Mouse (Mus musculus): ENCODE measurements at regions not wholly inside any gene's neighbourhood (a gene's known extent, or its start where the extent isn't known, plus 50 kb on each side); places are given as distances from the start of the nearest gene placed in this dataset.
A peak's percentile ranks its signal among the peaks of the same experiment; 100 is the strongest.

GRCm38 (mm10) chr1:90470996-90471395, 131.8 kb upstream of the Cops8 start:
- DNase-seq = no peak

- no peak for DNase-seq
Observed at GRCm38 (mm10) chr1:90471806-90472205, 131.0 kb upstream of the Cops8 start.

GRCm38 (mm10) chr1:90475060-90475813, 127.5 kb upstream of the Cops8 start:
- no peak for DNase-seq

GRCm38 (mm10) chr1:90476556-90477243, 126.1 kb upstream of the Cops8 start:
- no peak for DNase-seq

GRCm38 (mm10) chr1:90478839-90479238, 123.9 kb upstream of the Cops8 start:
- no peak for DNase-seq

GRCm38 (mm10) chr1:90481247-90481646, 121.5 kb upstream of the Cops8 start:
- DNase-seq = no peak

GRCm38 (mm10) chr1:90481708-90482107, 121.1 kb upstream of the Cops8 start:
- no peak for DNase-seq

- peak; percentile 27 for DNase-seq
Observed at GRCm38 (mm10) chr1:90486349-90486839, 116.4 kb upstream of the Cops8 start.

GRCm38 (mm10) chr1:90487886-90488285, 114.9 kb upstream of the Cops8 start:
- DNase-seq = no peak

- no peak for DNase-seq
Observed at GRCm38 (mm10) chr1:90488991-90489390, 113.8 kb upstream of the Cops8 start.

- DNase-seq = no peak
Observed at GRCm38 (mm10) chr1:90490335-90490734, 112.4 kb upstream of the Cops8 start.

GRCm38 (mm10) chr1:90493481-90493880, 109.3 kb upstream of the Cops8 start:
- DNase-seq = no peak

GRCm38 (mm10) chr1:90495174-90495573, 107.6 kb upstream of the Cops8 start:
- no peak for DNase-seq

GRCm38 (mm10) chr1:90497568-90497967, 105.2 kb upstream of the Cops8 start:
- DNase-seq = no peak

- no peak for DNase-seq
Observed at GRCm38 (mm10) chr1:90501373-90501772, 101.4 kb upstream of the Cops8 start.

GRCm38 (mm10) chr1:90502371-90502770, 100.4 kb upstream of the Cops8 start:
- no peak for DNase-seq

GRCm38 (mm10) chr1:90502771-90503540, 99.8 kb upstream of the Cops8 start:
- no peak for DNase-seq

- DNase-seq = no peak
Observed at GRCm38 (mm10) chr1:90504583-90505080, 98.1 kb upstream of the Cops8 start.

GRCm38 (mm10) chr1:90505599-90505998, 97.2 kb upstream of the Cops8 start:
- no peak for DNase-seq

- no peak for DNase-seq
Observed at GRCm38 (mm10) chr1:90506582-90506981, 96.2 kb upstream of the Cops8 start.

- no peak for DNase-seq
Observed at GRCm38 (mm10) chr1:90509371-90509770, 93.4 kb upstream of the Cops8 start.

- no peak for DNase-seq
Observed at GRCm38 (mm10) chr1:90513442-90514070, 89.2 kb upstream of the Cops8 start.

GRCm38 (mm10) chr1:90514176-90514575, 88.6 kb upstream of the Cops8 start:
- DNase-seq = no peak
